Mouse (Mus musculus) brain, embryonic 14.5 days (tissue): ENCODE data around the gene Ssbp2.

Source experiments
- CTCF ChIP-seq: fragments of 200-500 bp; IDR thresholded peaks from 2 replicates; pipeline ENCODE4 v1.5.1; 2012; ENCODE audit warnings: inconsistent platforms, mild to moderate bottlenecking, moderate library complexity, borderline replicate concordance; ENCODE audit not compliant: insufficient read depth, insufficient read length; ENCODE audit errors: extremely low read depth
- POLR2A ChIP-seq: fragments of 200-500 bp; IDR thresholded peaks from 2 replicates; pipeline ENCODE4 v1.6.1; 2012; ENCODE audit warnings: mild to moderate bottlenecking, inconsistent platforms, borderline replicate concordance; ENCODE audit not compliant: poor library complexity, insufficient read depth, insufficient read length, severe bottlenecking; ENCODE audit errors: extremely low read depth

- TF ChIP-seq POLR2A (no peak), CTCF (no peak)
Observed at GRCm38 (mm10) chr13:91634123-91634522, 174.0 kb downstream of the Ssbp2 start.
